Mouse (Mus musculus) myocyte (in vitro differentiated cells): ENCODE measurements around the gene Pdss1.

Experiments used
- CEBPB ChIP-seq: IDR thresholded peaks from 2 replicates; pipeline ENCODE4 v1.6.1; 2011; ENCODE audit warnings: mild to moderate bottlenecking, moderate library complexity; ENCODE audit not compliant: poor library complexity, insufficient read depth, severe bottlenecking
- MAX ChIP-seq: IDR thresholded peaks from one replicate; pipeline ENCODE4 v1.6.1; 2011; ENCODE audit warnings: low read depth, mild to moderate bottlenecking, control low read depth
- POLR2A ChIP-seq: IDR thresholded peaks from one replicate; pipeline ENCODE4 v1.6.1; 2011; ENCODE audit warnings: low read depth, mild to moderate bottlenecking, control low read depth, moderate library complexity; ENCODE audit not compliant: insufficient read length
- POLR2AphosphoS2 ChIP-seq: IDR thresholded peaks from one replicate; pipeline ENCODE4 v1.6.1; 2011; ENCODE audit warnings: low read depth, control low read depth; ENCODE audit not compliant: insufficient read length
- SRF ChIP-seq: IDR thresholded peaks from one replicate; pipeline ENCODE4 v1.6.1; 2011; ENCODE audit warnings: low read depth; ENCODE audit not compliant: control insufficient read depth, insufficient read length
- TCF12 ChIP-seq: IDR thresholded peaks from one replicate; pipeline ENCODE4 v1.6.1; 2011; ENCODE audit warnings: mild to moderate bottlenecking, control low read depth; ENCODE audit not compliant: poor library complexity, insufficient read depth, severe bottlenecking
- TCF3 ChIP-seq: IDR thresholded peaks from one replicate; pipeline ENCODE4 v1.6.1; 2011; ENCODE audit warnings: low read depth, control low read depth; ENCODE audit not compliant: insufficient read length
- USF1 ChIP-seq: IDR thresholded peaks from one replicate; pipeline ENCODE4 v1.6.1; 2011; ENCODE audit warnings: low read depth, mild to moderate bottlenecking, control low read depth, moderate library complexity

DNA sequence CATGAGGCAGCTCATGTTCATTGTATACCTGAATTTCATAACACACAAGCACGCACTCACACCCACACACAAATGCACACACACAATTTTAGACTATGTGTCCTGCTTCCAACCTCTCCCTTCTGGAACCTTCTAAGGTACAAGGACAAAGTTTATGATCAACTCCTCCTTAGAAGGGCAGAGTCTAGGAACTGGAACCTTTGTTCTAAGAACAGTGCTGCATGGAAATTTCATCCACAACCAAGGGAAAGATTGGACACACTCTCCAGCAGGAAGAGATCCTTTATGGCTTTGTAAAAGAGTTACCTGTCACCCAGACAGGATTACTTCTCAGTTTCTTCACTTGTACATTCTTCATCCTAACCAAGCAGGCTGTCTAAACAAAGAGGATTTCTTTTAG, 22.2 kb upstream of the Pdss1 start:
- no peak for TF ChIP-seq POLR2A
- no peak for TF ChIP-seq CEBPB
- no peak for TF ChIP-seq SRF
- no peak for TF ChIP-seq USF1
- TF ChIP-seq MAX = no peak
- no peak for TF ChIP-seq POLR2AphosphoS2
- no peak for TF ChIP-seq TCF12
- no peak for TF ChIP-seq TCF3
